Mouse (Mus musculus) liver, embryonic 14.5 days (tissue): ENCODE results near the gene Wt1.

ENCODE experiments used
- CTCF ChIP-seq: IDR thresholded peaks from 2 replicates; pipeline ENCODE4 v1.5.1; 2016; ENCODE audit warnings: antibody characterized with exemption, low read depth, control low read depth
- EP300 ChIP-seq: IDR thresholded peaks from 2 replicates; pipeline ENCODE4 v1.6.1; 2016; ENCODE audit warnings: antibody characterized with exemption, low read depth

GRCm38 (mm10) chr2:105123431-105123830 lies 2.9 kb upstream of the Wt1 start:
- no peak for TF ChIP-seq EP300
- TF ChIP-seq CTCF: no peak
